Mouse (Mus musculus) liver, adult 2 months (tissue): Measurements from ENCODE around the gene Dync1li1.

Source experiments
- CTCF ChIP-seq: fragments of 200-500 bp; IDR thresholded peaks from 2 replicates; pipeline ENCODE4 v1.5.1; 2011; ENCODE audit warnings: low read depth, low read length, control low read depth
- POLR2A ChIP-seq: fragments of 200-500 bp; IDR thresholded peaks from 2 replicates; pipeline ENCODE4 v1.6.1; 2011; ENCODE audit warnings: low read length, control low read depth; ENCODE audit not compliant: insufficient read depth; ENCODE audit errors: extremely low read depth

DNA sequence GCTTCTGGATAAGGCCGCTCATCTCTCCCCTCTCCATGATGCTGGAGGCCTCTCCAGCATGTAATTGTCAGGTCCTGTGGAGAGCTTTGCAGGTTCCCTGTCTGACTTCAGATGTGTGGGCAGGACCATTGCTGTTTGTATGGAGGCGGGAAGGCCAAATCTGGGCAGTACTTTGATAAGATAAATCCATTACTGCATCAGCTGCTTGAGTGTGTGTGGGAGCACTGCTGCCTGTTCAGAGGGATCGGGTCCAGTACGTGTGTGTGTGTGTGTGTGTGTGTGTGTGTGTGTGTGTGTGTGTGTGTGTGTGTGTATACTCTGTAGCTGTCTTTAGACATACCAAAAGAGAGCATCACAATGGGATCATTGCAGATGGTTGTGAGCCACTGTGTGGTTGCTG lies 56.6 kb downstream of the Dync1li1 start:
- TF ChIP-seq CTCF, result no peak
- no peak for TF ChIP-seq POLR2A
